Mouse (Mus musculus): ENCODE measurements at regions not wholly inside any gene's neighbourhood (a gene's known extent, or its start where the extent isn't known, plus 50 kb on each side); places are given as distances from the start of the nearest gene placed in this dataset.

GRCm38 (mm10) chr16:31508981-31509380 lies 86.9 kb downstream of the Bdh1 start:
- Histone ChIP-seq H3K36me3 (replicated peaks; ENCODE audit: low read length) (no peaks in the 10 kb centered on the region), H3K9me3 (0 out of 2 replicates have a peak, but pooled peaks cover 6% of the 10 kb centered on the region), H3K4me3 (replicated peaks) (no peak overlapping the region), H3K4me1 (peaks cover 21% of the 10 kb centered on the region), H3K27me3 (replicated peaks) (peaks cover 15% of the 10 kb centered on the region)
- TF ChIP-seq FLI1 (IDR thresholded peaks at IDR 0.05; ENCODE audit: low read length) (no peak), GATA1 (IDR thresholded peaks at IDR 0.05; ENCODE audit: borderline replicate concordance, low read length) (no peak)

GRCm38 (mm10) chr16:31510097-31510496 lies 88.0 kb downstream of the Bdh1 start:
- Histone ChIP-seq H3K36me3 (replicated peaks; ENCODE audit: low read length) (no peaks in the 10 kb centered on the region), H3K4me3 (replicated peaks) (no peak overlapping the region), H3K4me1 (peaks cover 21% of the 10 kb centered on the region), H3K9me3 (0 out of 2 replicates have a peak, but pooled peaks cover 6% of the 10 kb centered on the region), H3K27me3 (replicated peaks) (peaks cover 15% of the 10 kb centered on the region)
- TF ChIP-seq FLI1 (IDR thresholded peaks at IDR 0.05; ENCODE audit: low read length), result no peak
- TF ChIP-seq GATA1 (IDR thresholded peaks at IDR 0.05; ENCODE audit: borderline replicate concordance, low read length), result no peak

- Histone ChIP-seq H3K9me3 (peaks cover 13% of the 10 kb centered on the region), H3K4me3 (replicated peaks) (no peak overlapping the region), H3K27me3 (replicated peaks) (peaks cover 33% of the 10 kb centered on the region), H3K36me3 (replicated peaks; ENCODE audit: low read length) (no peaks in the 10 kb centered on the region), H3K4me1 (no peaks in the 10 kb centered on the region)
- no peak for TF ChIP-seq GATA1 (IDR thresholded peaks at IDR 0.05; ENCODE audit: borderline replicate concordance, low read length)
- no peak for TF ChIP-seq FLI1 (IDR thresholded peaks at IDR 0.05; ENCODE audit: low read length)
Measured at GRCm38 (mm10) chr16:31518816-31519215, 96.7 kb downstream of the Bdh1 start.

- no peak for TF ChIP-seq FLI1 (IDR thresholded peaks at IDR 0.05; ENCODE audit: low read length)
- no peak for TF ChIP-seq GATA1 (IDR thresholded peaks at IDR 0.05; ENCODE audit: borderline replicate concordance, low read length)
- H3K27me3 ChIP-seq (replicated peaks), result peaks cover 36% of the 10 kb centered on the region
Measured at GRCm38 (mm10) chr16:31520081-31520480, 98.0 kb downstream of the Bdh1 start.

GRCm38 (mm10) chr16:31521786-31522185 lies 99.7 kb downstream of the Bdh1 start:
- Histone ChIP-seq H3K9me3 (peaks cover 15% of the 10 kb centered on the region), H3K27me3 (replicated peaks) (peaks cover 37% of the 10 kb centered on the region), H3K4me3 (replicated peaks) (no peak overlapping the region), H3K36me3 (replicated peaks; ENCODE audit: low read length) (no peaks in the 10 kb centered on the region), H3K4me1 (no peaks in the 10 kb centered on the region)
- TF ChIP-seq GATA1 (IDR thresholded peaks at IDR 0.05; ENCODE audit: borderline replicate concordance, low read length) (no peak), FLI1 (IDR thresholded peaks at IDR 0.05; ENCODE audit: low read length) (no peak)

More at GRCm38 (mm10) chr16:31520081-31520480, 98.0 kb downstream of the Bdh1 start:
- Histone ChIP-seq H3K4me3 (replicated peaks) (no peak overlapping the region), H3K9me3 (peaks cover 14% of the 10 kb centered on the region), H3K4me1 (no peaks in the 10 kb centered on the region), H3K36me3 (replicated peaks; ENCODE audit: low read length) (no peaks in the 10 kb centered on the region)

GRCm38 (mm10) chr16:31526711-31527344 lies 104.7 kb downstream of the Bdh1 start:
- Histone ChIP-seq H3K36me3 (replicated peaks; ENCODE audit: low read length) (no peaks in the 10 kb centered on the region), H3K9me3 (peaks cover 3% of the 10 kb centered on the region; the same call in 1 of the 2 replicates), H3K4me3 (replicated peaks) (no peak overlapping the region), H3K27me3 (replicated peaks) (peaks cover 22% of the 10 kb centered on the region), H3K4me1 (no peaks in the 10 kb centered on the region)
- no peak for TF ChIP-seq FLI1 (IDR thresholded peaks at IDR 0.05; ENCODE audit: low read length)

GRCm38 (mm10) chr16:31528596-31529283 lies 106.7 kb downstream of the Bdh1 start:
- H3K36me3 ChIP-seq (replicated peaks; ENCODE audit: low read length), result no peaks in the 10 kb centered on the region
- H3K9me3 ChIP-seq, result peaks cover 3% of the 10 kb centered on the region; the same call in 1 of the 2 replicates
- TF ChIP-seq FLI1 (IDR thresholded peaks at IDR 0.05; ENCODE audit: low read length) (no peak), GATA1 (IDR thresholded peaks at IDR 0.05; ENCODE audit: borderline replicate concordance, low read length) (no peak)
- H3K4me3 ChIP-seq (replicated peaks), result no peak overlapping the region
- peaks cover 29% of the 10 kb centered on the region for H3K27me3 ChIP-seq (replicated peaks)
- no peaks in the 10 kb centered on the region for H3K4me1 ChIP-seq

GRCm38 (mm10) chr16:31529284-31529958 lies 107.3 kb downstream of the Bdh1 start:
- Histone ChIP-seq H3K36me3 (replicated peaks; ENCODE audit: low read length) (no peaks in the 10 kb centered on the region), H3K4me3 (replicated peaks) (no peak overlapping the region), H3K9me3 (peaks cover 3% of the 10 kb centered on the region; the same call in 1 of the 2 replicates), H3K4me1 (no peaks in the 10 kb centered on the region), H3K27me3 (replicated peaks) (peaks cover 26% of the 10 kb centered on the region)
- TF ChIP-seq FLI1 (IDR thresholded peaks at IDR 0.05; ENCODE audit: low read length) (no peak), GATA1 (IDR thresholded peaks at IDR 0.05; ENCODE audit: borderline replicate concordance, low read length) (no peak)

- Histone ChIP-seq H3K27me3 (replicated peaks) (peaks cover 30% of the 10 kb centered on the region), H3K4me3 (replicated peaks) (no peak overlapping the region), H3K9me3 (peaks cover 1% of the 10 kb centered on the region; the same call in 1 of the 2 replicates), H3K36me3 (replicated peaks; ENCODE audit: low read length) (no peaks in the 10 kb centered on the region), H3K4me1 (no peaks in the 10 kb centered on the region)
- TF ChIP-seq FLI1 (IDR thresholded peaks at IDR 0.05; ENCODE audit: low read length) (no peak), GATA1 (IDR thresholded peaks at IDR 0.05; ENCODE audit: borderline replicate concordance, low read length) (no peak)
Measured at GRCm38 (mm10) chr16:31530090-31530489, 108.0 kb downstream of the Bdh1 start.
